Mouse (Mus musculus) CH12.LX (cell line): Measurements from ENCODE around the gene Nlrp3. TPM values are rescaled to one million over a fixed set of nuclear protein-coding genes. Genes with fewer than 3 reads are reported as not detected.

Experiments
- DNase-seq: peaks from one replicate; pipeline ENCODE4 v3.0.0-alpha.2; 2013; ENCODE audit errors: extremely low read depth
- H3K27ac ChIP-seq: 2 replicates; pipeline ENCODE4 v1.5.1; 2012; ENCODE audit warnings: low read depth, mild to moderate bottlenecking, control low read depth, moderate library complexity; ENCODE audit not compliant: insufficient read depth
- H3K27me3 ChIP-seq: replicated peaks from 2 replicates; pipeline ENCODE3; 2012; ENCODE audit warnings: inconsistent platforms
- H3K36me3 ChIP-seq, 2 experiments: replicated peaks in 1 of 2; 2 replicates each; pipeline versions ENCODE3 to v1.6.1; 2012; ENCODE audit warnings: inconsistent platforms in 1 of 2, low read length in 1 of 2, mild to moderate bottlenecking in 1 of 2, mixed read lengths in 1 of 2, moderate library complexity in 1 of 2; ENCODE audit not compliant: control insufficient read depth in 1 of 2, insufficient read depth in 1 of 2
- H3K4me1 ChIP-seq, 2 experiments: 2 replicates each; pipeline ENCODE4 v1.6.1; 2012; ENCODE audit warnings: inconsistent platforms in 1 of 2, moderate library complexity in 1 of 2; ENCODE audit not compliant: insufficient read depth in 2 of 2, control insufficient read depth in 1 of 2
- H3K4me2 ChIP-seq: 2 replicates; pipeline ENCODE4 v1.6.1; 2012; ENCODE audit warnings: low read depth, mild to moderate bottlenecking, control low read depth; ENCODE audit not compliant: poor library complexity, insufficient read depth, severe bottlenecking
- H3K4me3 ChIP-seq, 3 experiments: fragments of 150-350 bp in 1 of 3; sonication (generic) in 1 of 3; replicated peaks in 1 of 3; 2 replicates each; pipeline versions ENCODE3 to v1.5.1; 2011 to 2012; ENCODE audit warnings: low read depth in 2 of 3, low read length in 2 of 3, mild to moderate bottlenecking in 2 of 3, moderate library complexity in 2 of 3, control low read depth in 1 of 3, improper control_type of control experiment in 1 of 3, inconsistent platforms in 1 of 3, mixed read lengths in 1 of 3; ENCODE audit not compliant: poor library complexity in 1 of 3
- H3K79me2 ChIP-seq: replicated peaks from 2 replicates; pipeline ENCODE4 v1.6.1; 2012; ENCODE audit warnings: mild to moderate bottlenecking, moderate library complexity; ENCODE audit not compliant: control insufficient read depth, poor library complexity, insufficient read depth, severe bottlenecking; ENCODE audit errors: extremely low read depth
- H3K9ac ChIP-seq: 2 replicates; pipeline ENCODE4 v1.6.1; 2012; ENCODE audit warnings: low read depth, mild to moderate bottlenecking, control low read depth, moderate library complexity; ENCODE audit not compliant: insufficient read depth
- H3K9me3 ChIP-seq: replicated peaks from 2 replicates; pipeline ENCODE3; 2012; ENCODE audit warnings: low read length, inconsistent platforms, mixed read lengths
- CHD1 ChIP-seq: IDR thresholded peaks from 2 replicates; pipeline ENCODE4 v1.6.1; 2012; ENCODE audit warnings: low read depth, low read length, improper control_type of control experiment, inconsistent platforms
- CHD2 ChIP-seq: IDR thresholded peaks from 2 replicates; pipeline ENCODE4 v1.6.1; 2011; ENCODE audit warnings: low read length, improper control_type of control experiment
- CTCF ChIP-seq, 2 experiments: IDR thresholded peaks in 1 of 2; conservative IDR thresholded peaks in 1 of 2; 2 replicates each; pipeline ENCODE4 v1.5.1; 2011 to 2012; ENCODE audit warnings: low read depth in 2 of 2, low read length in 2 of 2, improper control_type of control experiment in 1 of 2, inconsistent platforms in 1 of 2, mild to moderate bottlenecking in 1 of 2, moderate library complexity in 1 of 2
- ELF1 ChIP-seq: IDR thresholded peaks from 2 replicates; pipeline ENCODE4 v1.6.1; 2014; ENCODE audit warnings: low read depth, mild to moderate bottlenecking, inconsistent platforms, low read length, improper control_type of control experiment
- HCFC1 ChIP-seq: IDR thresholded peaks from 2 replicates; pipeline ENCODE4 v1.6.1; 2012; ENCODE audit warnings: low read depth, mild to moderate bottlenecking, inconsistent platforms, low read length, improper control_type of control experiment
- JUN ChIP-seq: IDR thresholded peaks from 2 replicates; pipeline ENCODE4 v1.6.1; 2011; ENCODE audit warnings: low read depth, mild to moderate bottlenecking, low read length, improper control_type of control experiment, moderate library complexity; ENCODE audit not compliant: insufficient read depth
- MAX ChIP-seq: IDR thresholded peaks from 2 replicates; pipeline ENCODE4 v1.6.1; 2011; ENCODE audit warnings: low read length, improper control_type of control experiment
- MAZ ChIP-seq: IDR thresholded peaks from 2 replicates; pipeline ENCODE4 v1.6.1; 2012; ENCODE audit warnings: low read depth, mild to moderate bottlenecking, inconsistent platforms, low read length, improper control_type of control experiment, moderate library complexity
- MYC ChIP-seq: IDR thresholded peaks from 2 replicates; pipeline ENCODE4 v1.6.1; 2011; ENCODE audit warnings: low read depth, mild to moderate bottlenecking, improper control_type of control experiment, low read length
- RAD21 ChIP-seq: IDR thresholded peaks from 2 replicates; pipeline ENCODE4 v1.6.1; 2011; ENCODE audit warnings: low read depth, mild to moderate bottlenecking, low read length, improper control_type of control experiment, moderate library complexity
- ZC3H11A ChIP-seq: IDR thresholded peaks from 2 replicates; pipeline ENCODE4 v1.6.1; 2012; ENCODE audit warnings: low read depth, mild to moderate bottlenecking, inconsistent platforms, low read length, improper control_type of control experiment
- dilution Hi-C: fragments of 300-500 bp; cut with MboI; formaldehyde crosslinking; loops from 2 replicates; pipeline ENCODE4 v1.14.3; 2020; ENCODE audit warnings: low sequenced_read_pairs; ENCODE audit not compliant: extremely low pct_unique_long_range_greater_than_20kb, extremely low pct_ligation_motif_present
- in situ Hi-C: fragments of 300-500 bp; cut with MboI; formaldehyde crosslinking; loops from 3 replicates; pipeline ENCODE4 v1.14.3; 2019; ENCODE audit warnings: low sequenced_read_pairs, low pct_ligation_motif_present, low pct_unique_long_range_greater_than_20kb, mixed read lengths
- polyA plus RNA-seq: library from polyadenylated mRNA; unstranded; fragments of >175 nt; gene quantifications from 2 replicates; pipeline ENCODE4 v1.2.1, GENCODE M21; 2012; ENCODE audit warnings: low read depth; ENCODE audit not compliant: insufficient read length
- total RNA-seq, 2 experiments: library from RNA; depleted of rRNA; stranded (reverse); fragments of 300-350 nt in 1 of 2; fragments of >200 nt in 1 of 2; gene quantifications; 2 replicates each; pipeline ENCODE4 v1.2.3; 2012 to 2014

Nlrp3 gene
- total RNA-seq (2012; rRNA removed) (0.04 TPM in 1 of 2 replicates, not detected in the other), total RNA-seq (2014; rRNA removed) (not detected in 2 replicates), polyA plus RNA-seq (not detected in 2 replicates)

DNA sequence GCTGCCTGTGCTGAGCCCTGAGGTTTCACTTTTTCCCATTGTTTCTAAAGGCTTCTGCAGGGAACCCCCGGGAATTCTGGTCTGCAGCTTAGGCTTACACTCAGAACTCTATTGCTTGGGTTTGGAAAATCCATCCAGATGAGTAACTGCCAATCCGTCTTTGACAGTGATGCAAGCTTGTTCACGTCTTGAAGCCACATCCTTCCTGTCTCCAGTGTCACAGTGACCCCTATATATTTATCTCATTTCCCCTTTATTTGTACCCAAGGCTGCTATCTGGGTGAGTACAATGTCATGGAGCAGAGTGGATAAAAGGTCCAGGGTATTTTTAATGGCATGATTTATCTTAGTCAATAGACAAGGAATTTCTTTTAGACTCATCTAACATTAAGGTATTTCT, at the start of gene Nlrp3:
Gene Nlrp3, plus strand, starts transcription at position 245 of the 400 bp plus-strand sequence.
- H3K9me3 ChIP-seq, result peaks cover 5% of the 10 kb centered on the region
- H3K9ac ChIP-seq, result no peak within 1 kb of the TSS
- TF ChIP-seq JUN (no peak), HCFC1 (no peak), ZC3H11A (no peak), MAZ (no peak), CHD2 (no peak), ELF1 (no peak), CHD1 (no peak)
- no peak within 1 kb of the TSS for H3K27ac ChIP-seq
- H3K4me2 ChIP-seq, result no peak within 1 kb of the TSS; the same call in 1 of the 2 replicates
- dilution Hi-C loops (no loop called here), in situ Hi-C loops (no loop called here)
- no peak within 1 kb of the TSS for H3K4me3 ChIP-seq
- H3K4me1 ChIP-seq, result peaks cover 0 to 14% of the 10 kb centered on the region in 2 experiments; a peak in 1 of 4 replicates
- DNase-seq, result no peak
- peaks cover 5% of the 10 kb centered on the region for H3K27me3 ChIP-seq
- H3K79me2 ChIP-seq, result no peaks in the 10 kb centered on the region
- no peaks in the 10 kb centered on the region for H3K36me3 ChIP-seq

DNA sequence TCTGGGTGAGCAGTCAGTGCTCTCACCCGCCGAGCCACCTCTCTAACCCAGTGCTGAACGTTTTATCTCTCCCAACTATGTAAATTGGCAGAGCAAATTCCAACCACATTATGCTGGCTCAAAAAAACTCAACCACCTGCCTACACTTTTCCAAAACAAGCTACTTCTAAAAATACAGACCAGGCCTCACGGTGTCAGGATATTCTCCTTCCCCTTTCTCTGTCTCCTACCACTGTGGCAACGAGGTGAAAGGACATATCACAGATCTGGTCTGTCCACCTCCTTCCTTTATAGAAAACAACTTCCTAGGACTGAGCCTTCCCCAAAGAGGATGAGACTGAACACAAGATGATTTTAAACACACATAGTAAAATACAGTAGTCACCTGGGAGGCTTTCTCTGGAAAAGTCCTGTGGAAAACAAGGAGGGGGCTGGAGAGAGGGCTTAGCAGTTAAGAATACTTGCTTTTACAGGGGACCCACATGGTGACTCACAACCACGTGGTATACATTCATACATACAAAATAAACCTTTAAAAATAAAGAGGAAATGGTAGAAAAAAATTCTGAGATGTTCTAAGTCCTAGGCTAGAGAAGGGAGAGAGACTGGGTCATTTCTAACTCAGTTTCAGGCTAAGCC, 44.6 kb upstream of the Nlrp3 start:
- H3K4me3 ChIP-seq, result no peak overlapping the region
- H3K4me2 ChIP-seq, result no peak overlapping the region
- no peak for DNase-seq
- peaks cover 88 to 99% of the 10 kb centered on the region in 2 experiments for H3K36me3 ChIP-seq
- no peak for TF ChIP-seq CHD2
- TF ChIP-seq MAX, result 0 out of 2 replicates have a peak, but pooled peaks have one; percentile 32
- no peak for TF ChIP-seq RAD21
- H3K9me3 ChIP-seq, result peaks cover 8% of the 10 kb centered on the region
- no peaks in the 10 kb centered on the region for H3K27me3 ChIP-seq
- dilution Hi-C loops, result no loop called here
- peaks cover 0 to 66% of the 10 kb centered on the region in 2 experiments; a peak in 2 of 4 replicates for H3K4me1 ChIP-seq
- no peak overlapping the region for H3K9ac ChIP-seq
- in situ Hi-C loops, result no loop called here
- H3K27ac ChIP-seq, result no peak overlapping the region
- no peaks in the 10 kb centered on the region for H3K79me2 ChIP-seq

DNA sequence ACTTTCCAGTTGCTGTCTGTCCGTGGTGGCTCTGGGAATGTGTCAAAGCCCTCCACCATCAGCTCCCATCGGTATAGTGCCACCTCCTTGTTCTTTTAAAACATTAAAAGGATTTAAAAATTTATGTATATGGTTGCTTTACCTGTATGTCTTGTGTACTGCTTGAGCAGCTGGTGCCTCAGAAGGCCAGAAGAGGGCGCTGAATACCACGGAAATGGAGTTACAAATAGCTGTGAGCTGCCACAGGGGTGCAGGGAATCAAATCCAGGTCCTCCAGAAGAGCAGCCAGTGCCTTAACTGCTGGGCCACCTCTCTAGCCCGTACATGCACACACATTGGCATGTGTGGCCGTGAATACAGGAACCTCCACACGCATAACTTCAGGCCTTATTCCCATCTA, 43.6 kb upstream of the Nlrp3 start:
- no peaks in the 10 kb centered on the region for H3K79me2 ChIP-seq
- H3K4me2 ChIP-seq, result no peak overlapping the region
- dilution Hi-C loops, result no loop called here
- peaks cover 8% of the 10 kb centered on the region for H3K9me3 ChIP-seq
- no peak for DNase-seq
- H3K9ac ChIP-seq, result no peak overlapping the region
- peaks cover 87 to 99% of the 10 kb centered on the region in 2 experiments for H3K36me3 ChIP-seq
- H3K4me1 ChIP-seq, result peaks cover 0 to 75% of the 10 kb centered on the region in 2 experiments; a peak in 2 of 4 replicates
- peak in 1 of 2 experiments; percentile 26; a peak in 2 of 4 replicates for TF ChIP-seq CTCF (conservative IDR thresholded peaks at IDR 0.05 in 1 of 2, IDR thresholded peaks at IDR 0.05 in 1 of 2; ENCODE audit: low read depth in 2 of 2, low read length in 2 of 2)
- no peak for TF ChIP-seq MYC
- TF ChIP-seq, all 38 proteins: peak for 1
- in situ Hi-C loops, result no loop called here
- H3K27me3 ChIP-seq, result no peaks in the 10 kb centered on the region
- H3K27ac ChIP-seq, result no peak overlapping the region
- H3K4me3 ChIP-seq, result no peak overlapping the region
